Mouse (Mus musculus) kidney, postnatal 0 days (tissue): ENCODE data around the gene I830077J02Rik. TPM values are rescaled to one million over a fixed set of nuclear protein-coding genes. Genes with fewer than 3 reads are reported as not detected.

Experiments
- ATAC-seq: fragments of 200-750 bp; cut with Nextera tagmentation; replicated peaks from 2 replicates; pipeline ENCODE4 v1.8.0; 2017; ENCODE audit warnings: low read depth, moderate number of reproducible peaks, moderate TSS enrichment, moderate library complexity; ENCODE audit not compliant: low FRiP score
- DNase-seq: peaks from one replicate; pipeline ENCODE4 v3.0.0-alpha.2; 2016; ENCODE audit warnings: low spot score
- H3K27ac ChIP-seq: fragments of 300-500 bp; sonication (generic); 2 replicates; pipeline ENCODE4 v1.5.1; 2014; ENCODE audit warnings: mild to moderate bottlenecking
- H3K27me3 ChIP-seq: fragments of 300-500 bp; sonication (generic); 2 replicates; pipeline ENCODE4 v1.6.1; 2014; ENCODE audit warnings: low read length, mixed read lengths; ENCODE audit not compliant: insufficient read depth
- H3K36me3 ChIP-seq: fragments of 300-500 bp; sonication (generic); 2 replicates; pipeline ENCODE4 v1.6.1; 2014; ENCODE audit warnings: low read length, mixed read lengths; ENCODE audit not compliant: insufficient read depth
- H3K4me1 ChIP-seq: fragments of 300-500 bp; sonication (generic); replicated peaks from 2 replicates; pipeline ENCODE4 v1.6.1; 2014; ENCODE audit warnings: antibody characterized with exemption, low read length, mixed read lengths; ENCODE audit not compliant: insufficient read depth
- H3K4me2 ChIP-seq: fragments of 300-500 bp; sonication (generic); 2 replicates; pipeline ENCODE4 v1.6.1; 2014; ENCODE audit warnings: mild to moderate bottlenecking, low read length, moderate library complexity, mixed read lengths
- H3K4me3 ChIP-seq: fragments of 300-500 bp; sonication (generic); replicated peaks from 2 replicates; pipeline ENCODE4 v1.5.1; 2014; ENCODE audit warnings: low read depth, low read length
- H3K9ac ChIP-seq: fragments of 300-500 bp; sonication (generic); 2 replicates; pipeline ENCODE4 v1.6.1; 2014; ENCODE audit warnings: low read depth, low read length
- H3K9me3 ChIP-seq: fragments of 300-500 bp; sonication (generic); replicated peaks from 2 replicates; pipeline ENCODE4 v1.6.1; 2016; ENCODE audit warnings: low read length, inconsistent platforms, mixed read lengths
- CTCF ChIP-seq: IDR thresholded peaks from 2 replicates; pipeline ENCODE4 v1.5.1; 2016; ENCODE audit warnings: antibody characterized with exemption, low read depth, mild to moderate bottlenecking, moderate library complexity
- WGBS: fragments of 180-500 bp; shearing (Covaris S2); extraction: QIAGEN DNeasy Blood & Tissue Kit; methylation state at CpG from one replicate; pipeline ENCODE4 v1.1.7; 2014; 5-methylcytosine and 5-hydroxymethylcytosine counted together
- polyA plus RNA-seq: library from polyadenylated mRNA; unstranded; fragments of >200 nt; fragmentation: Nextera tagmentation; extraction: Ambion mirVana; gene quantifications from 2 replicates; pipeline ENCODE4 v1.2.1, GENCODE M21; 2015

The I830077J02Rik gene
- polyA plus RNA-seq, 1 experiment from 2014 or later: 0.24 TPM

DNA sequence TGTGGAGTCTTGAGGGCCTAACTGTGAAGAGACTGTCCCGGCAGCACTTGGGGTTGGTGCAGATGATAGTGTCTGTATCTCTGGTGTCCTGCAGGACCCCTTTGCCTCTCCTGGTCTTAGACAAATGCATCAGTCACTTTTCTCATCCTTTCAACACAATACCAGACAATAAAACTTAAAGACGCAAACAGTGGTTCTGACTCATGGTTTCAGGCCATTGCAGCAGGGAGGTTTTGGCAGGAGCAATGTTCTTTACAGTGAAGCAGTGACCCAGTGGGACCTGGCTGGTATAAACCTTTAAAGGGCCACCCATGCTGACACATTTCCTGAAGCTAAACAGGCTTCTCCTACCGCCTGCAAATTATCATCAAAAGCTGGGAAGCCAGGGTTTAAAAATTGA, 41.3 kb downstream of the I830077J02Rik start:
- no peak overlapping the region for H3K4me2 ChIP-seq
- no peak overlapping the region for H3K9ac ChIP-seq
- H3K27ac ChIP-seq: peak overlapping the region; percentile 47; the same call in 1 of the 2 replicates
- no peaks in the 10 kb centered on the region for H3K36me3 ChIP-seq
- no peak for TF ChIP-seq CTCF
- H3K9me3 ChIP-seq: no peaks in the 10 kb centered on the region
- 49% methylated on average over 3 of the region's 3 CpGs for WGBS
- ATAC-seq (no peak), DNase-seq (no peak)
- no peaks in the 10 kb centered on the region for H3K27me3 ChIP-seq
- H3K4me1 ChIP-seq: peaks cover 14% of the 10 kb centered on the region; the same call in 1 of the 2 replicates
- no peak overlapping the region for H3K4me3 ChIP-seq

DNA sequence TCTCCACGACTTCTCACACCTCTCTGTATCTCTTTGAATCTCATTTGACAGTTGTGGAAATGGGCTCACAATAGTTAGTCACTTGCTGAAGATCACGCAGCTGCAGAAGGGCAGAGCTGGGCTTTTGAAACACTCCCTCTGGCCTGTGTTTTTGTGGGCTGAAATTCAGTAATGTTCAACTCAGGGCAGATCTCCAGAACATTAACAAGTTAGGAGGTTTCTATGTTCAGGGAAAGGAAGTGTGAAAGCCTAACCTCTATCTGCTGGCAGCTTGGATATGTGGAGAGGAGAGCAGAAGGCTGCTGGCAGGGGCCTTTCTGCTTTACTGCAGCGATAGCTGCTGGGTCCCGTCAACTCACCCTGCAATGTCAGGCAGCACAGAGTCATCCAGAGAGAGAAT, 42.2 kb downstream of the I830077J02Rik start:
- H3K9ac ChIP-seq: no peak overlapping the region
- H3K4me3 ChIP-seq: no peak overlapping the region
- no peaks in the 10 kb centered on the region for H3K9me3 ChIP-seq
- no peaks in the 10 kb centered on the region for H3K36me3 ChIP-seq
- peaks cover 14% of the 10 kb centered on the region; the same call in 1 of the 2 replicates for H3K4me1 ChIP-seq
- H3K4me2 ChIP-seq: no peak overlapping the region
- H3K27me3 ChIP-seq: no peaks in the 10 kb centered on the region
- ATAC-seq: no peak
- H3K27ac ChIP-seq: no peak overlapping the region
- WGBS: 67% methylated on average over 4 of the region's 4 CpGs
- TF ChIP-seq CTCF: no peak
- DNase-seq: no peak

DNA sequence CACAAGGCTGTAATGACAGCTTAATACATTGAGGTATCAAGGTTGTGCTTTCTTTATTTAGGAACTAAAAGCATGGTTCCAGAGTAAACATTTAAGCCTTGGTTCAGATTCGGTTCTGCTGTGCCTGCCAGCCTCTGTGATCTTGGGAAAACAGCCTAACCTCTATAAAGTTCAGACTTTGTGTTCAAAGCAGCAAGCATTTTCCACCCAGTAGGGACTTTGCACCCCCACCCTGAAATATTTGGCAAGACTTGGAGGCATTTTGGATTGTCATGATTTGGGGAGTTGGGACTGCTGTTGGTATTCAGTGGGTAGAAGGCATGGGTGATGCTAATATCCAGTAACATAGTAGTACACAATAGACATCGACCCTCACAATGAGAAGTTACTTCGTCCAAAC, 43.5 kb downstream of the I830077J02Rik start:
- DNase-seq (no peak), ATAC-seq (no peak)
- Histone ChIP-seq H3K9ac (no peak overlapping the region), H3K27me3 (no peaks in the 10 kb centered on the region), H3K9me3 (no peaks in the 10 kb centered on the region), H3K4me3 (no peak overlapping the region), H3K4me2 (no peak overlapping the region), H3K27ac (no peak overlapping the region), H3K4me1 (peaks cover 11% of the 10 kb centered on the region; the same call in 1 of the 2 replicates), H3K36me3 (no peaks in the 10 kb centered on the region)
- WGBS: 76% methylated on average over 3 of the region's 3 CpGs
- TF ChIP-seq CTCF: no peak

DNA sequence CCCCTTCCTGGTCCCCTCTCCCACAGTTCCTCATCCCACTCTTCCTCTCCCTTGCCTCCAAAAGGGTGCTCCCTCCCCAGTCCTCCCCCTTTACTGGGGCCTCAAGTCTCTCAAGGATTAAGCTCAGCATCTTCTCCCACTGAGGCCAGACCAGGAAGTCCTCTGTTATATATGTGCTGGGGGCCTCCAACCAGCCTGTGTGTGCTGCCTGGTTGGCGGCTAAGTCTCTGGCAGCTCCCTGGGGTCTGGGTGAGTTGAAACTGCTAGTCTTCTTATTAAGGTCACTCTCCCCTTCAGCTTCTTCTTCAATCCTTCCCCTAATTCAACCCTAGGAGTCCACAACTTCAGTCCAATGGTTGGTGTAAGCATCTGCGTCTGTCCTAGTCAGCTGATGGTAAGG, 49.4 kb downstream of the I830077J02Rik start:
- no peak overlapping the region for H3K27ac ChIP-seq
- WGBS: 90% methylated on average over 2 of the region's 2 CpGs
- no peak for DNase-seq
- TF ChIP-seq CTCF: no peak
- no peaks in the 10 kb centered on the region for H3K4me1 ChIP-seq
- no peaks in the 10 kb centered on the region for H3K36me3 ChIP-seq
- no peak overlapping the region for H3K4me2 ChIP-seq
- no peak overlapping the region for H3K4me3 ChIP-seq
- no peaks in the 10 kb centered on the region for H3K27me3 ChIP-seq
- H3K9ac ChIP-seq: no peak overlapping the region
- no peaks in the 10 kb centered on the region for H3K9me3 ChIP-seq
- ATAC-seq: no peak

DNA sequence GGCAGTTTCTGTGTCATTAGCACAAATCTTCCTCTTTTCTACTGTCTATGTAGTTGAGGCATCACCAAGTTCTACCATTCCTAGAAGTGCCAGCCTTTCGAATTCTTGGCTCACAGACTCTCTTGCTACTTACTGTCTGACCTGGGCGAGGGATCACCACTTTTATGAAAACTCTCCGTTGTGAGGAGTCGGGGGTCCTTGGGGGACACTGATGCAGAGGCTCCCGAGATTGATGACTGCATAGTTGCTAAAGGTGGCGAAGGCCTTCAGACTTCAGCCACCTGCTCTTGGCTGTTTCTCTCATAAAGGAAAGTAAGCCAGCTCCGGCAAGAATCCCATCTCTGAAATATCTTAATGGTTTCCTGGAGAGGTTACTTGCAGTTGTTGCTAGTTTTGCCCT, 50.4 kb downstream of the I830077J02Rik start:
- Histone ChIP-seq H3K27me3 (no peaks in the 10 kb centered on the region), H3K9me3 (no peaks in the 10 kb centered on the region), H3K36me3 (no peaks in the 10 kb centered on the region), H3K4me1 (no peaks in the 10 kb centered on the region), H3K4me2 (no peak overlapping the region), H3K4me3 (no peak overlapping the region), H3K27ac (no peak overlapping the region), H3K9ac (no peak overlapping the region)
- no peak for DNase-seq
- TF ChIP-seq CTCF: no peak
- no peak for ATAC-seq
- WGBS: 91% methylated on average over 7 of the region's 7 CpGs

DNA sequence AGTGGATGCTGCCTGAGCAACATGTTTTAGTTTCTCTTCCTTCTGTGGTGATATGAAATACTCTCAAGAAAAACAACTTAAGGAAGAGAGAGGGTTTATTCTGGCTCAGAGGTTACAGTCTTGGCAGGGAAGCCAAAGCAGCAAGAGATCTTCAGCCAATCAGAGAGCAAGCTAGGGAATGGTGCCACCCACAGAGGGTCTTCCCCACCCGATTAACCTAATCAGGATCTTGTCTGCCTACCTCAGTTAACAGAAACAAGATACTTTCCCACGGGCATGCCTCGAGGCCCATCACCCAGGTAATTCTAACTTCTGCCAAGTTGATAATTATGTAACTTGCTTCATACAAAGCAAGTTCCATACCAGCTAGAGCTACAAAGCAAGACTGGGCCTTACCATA, 52.0 kb downstream of the I830077J02Rik start:
- Histone ChIP-seq H3K27ac (no peak overlapping the region), H3K9ac (no peak overlapping the region), H3K27me3 (no peaks in the 10 kb centered on the region), H3K4me2 (no peak overlapping the region), H3K4me1 (no peaks in the 10 kb centered on the region), H3K9me3 (no peaks in the 10 kb centered on the region), H3K4me3 (no peak overlapping the region), H3K36me3 (no peaks in the 10 kb centered on the region)
- no peak for TF ChIP-seq CTCF
- no peak for ATAC-seq
- 34% methylated on average over 3 of the region's 3 CpGs for WGBS
- DNase-seq: no peak

DNA sequence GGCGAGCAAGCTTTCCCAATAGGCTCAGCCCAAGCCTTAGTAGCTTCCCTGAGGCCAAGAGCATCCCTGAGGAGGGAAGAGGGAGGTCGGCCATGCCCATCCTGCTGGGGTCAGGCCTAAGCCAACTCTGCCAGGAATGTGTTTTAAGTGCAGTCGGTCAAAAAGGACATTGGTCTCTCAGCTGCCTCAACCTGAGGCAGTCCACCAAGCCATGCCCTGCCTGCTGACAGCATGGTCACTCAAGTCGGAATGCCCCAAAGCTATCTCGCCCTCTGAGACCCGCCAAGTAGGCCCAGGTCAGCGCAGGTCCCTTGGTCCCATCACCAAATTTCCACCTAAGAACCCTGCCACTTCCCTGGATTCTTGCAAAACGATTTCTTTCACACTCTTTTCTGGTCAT, 53.7 kb downstream of the I830077J02Rik start:
- H3K27me3 ChIP-seq: no peaks in the 10 kb centered on the region
- DNase-seq: no peak
- no peak overlapping the region for H3K4me2 ChIP-seq
- no peak for ATAC-seq
- no peak for TF ChIP-seq CTCF
- no peaks in the 10 kb centered on the region for H3K9me3 ChIP-seq
- 91% methylated on average over 8 of the region's 8 CpGs for WGBS
- H3K27ac ChIP-seq: no peak overlapping the region
- no peak overlapping the region for H3K9ac ChIP-seq
- no peaks in the 10 kb centered on the region for H3K4me1 ChIP-seq
- no peak overlapping the region for H3K4me3 ChIP-seq
- no peaks in the 10 kb centered on the region for H3K36me3 ChIP-seq
